Mouse (Mus musculus): Measurements from ENCODE around the gene Cyfip2. TPM values are rescaled to one million over a fixed set of nuclear protein-coding genes. Genes with fewer than 3 reads are reported as not detected.

The Cyfip2 gene
- 10 to 100 TPM in 2 of 4 experiments, 1 to 10 TPM in 2; 7.8 to 14.7 (median 10.2) TPM for total RNA-seq (2022)

DNA sequence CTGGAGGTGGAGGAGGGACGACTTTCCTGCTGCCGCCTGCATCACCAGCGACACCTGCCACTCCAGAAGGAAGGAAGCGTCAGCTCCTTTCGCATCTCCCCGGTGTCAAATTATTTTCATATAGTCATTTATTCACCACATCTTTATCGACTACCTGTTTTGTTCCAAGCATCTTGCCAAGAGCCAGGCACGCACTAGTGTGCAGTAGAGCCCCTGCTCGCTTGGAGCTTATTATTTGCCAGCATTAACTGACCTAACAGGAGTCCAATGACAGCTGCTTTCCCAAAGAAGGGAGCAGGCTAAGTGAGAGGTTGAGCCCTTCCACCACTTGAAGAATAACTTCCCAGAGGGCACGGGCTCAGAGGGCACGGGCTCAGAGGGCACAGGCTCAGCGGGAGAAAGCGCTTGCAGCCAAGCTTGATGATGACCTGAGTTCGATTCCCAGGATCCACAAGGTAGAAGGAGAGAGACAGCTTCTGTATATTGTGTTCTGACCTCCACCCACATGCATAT is at the start of gene Cyfip2:
TSS of gene Cyfip2 (minus strand) at position 337 of the 513 bp plus-strand sequence.
- no peak for DNase-seq (ENCODE audit: low spot score in 2 of 2)

DNA sequence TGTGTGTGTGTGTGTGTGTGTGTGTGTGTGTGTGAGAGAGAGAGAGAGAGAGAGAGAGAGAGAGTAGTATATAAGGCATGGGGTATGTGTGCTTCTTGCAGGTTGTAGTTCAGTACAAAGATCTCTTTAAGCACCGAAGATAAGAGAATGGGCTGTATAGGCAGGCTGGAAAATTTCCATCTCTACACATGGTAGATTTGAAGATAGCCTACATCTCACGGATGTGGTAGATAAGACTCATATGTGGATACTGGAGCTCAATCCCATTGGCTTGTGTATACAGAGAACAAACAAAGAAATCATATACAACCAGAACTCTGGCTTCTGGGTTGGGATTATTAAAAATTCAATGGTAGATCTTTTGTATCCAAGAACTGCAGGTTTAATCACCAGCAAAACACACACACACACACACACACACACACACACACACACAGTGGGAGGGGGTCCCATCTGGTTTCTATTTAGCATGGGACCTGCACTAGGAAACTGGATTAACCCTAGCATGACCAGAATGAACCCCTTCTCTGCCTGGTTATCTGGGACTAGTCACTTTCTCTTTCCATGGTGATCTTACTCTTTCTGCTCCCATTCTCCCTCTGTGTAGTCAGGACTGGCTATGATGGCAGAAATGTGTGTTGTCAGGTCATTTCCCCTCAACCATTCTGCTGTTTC is 48.5 kb upstream of the Cyfip2 start:
- no peak for DNase-seq (ENCODE audit: low spot score in 2 of 2)

GRCm38 (mm10) chr11:46358369-46358768 is 45.7 kb upstream of the Cyfip2 start:
- DNase-seq (ENCODE audit: low spot score in 2 of 2), result no peak

DNA sequence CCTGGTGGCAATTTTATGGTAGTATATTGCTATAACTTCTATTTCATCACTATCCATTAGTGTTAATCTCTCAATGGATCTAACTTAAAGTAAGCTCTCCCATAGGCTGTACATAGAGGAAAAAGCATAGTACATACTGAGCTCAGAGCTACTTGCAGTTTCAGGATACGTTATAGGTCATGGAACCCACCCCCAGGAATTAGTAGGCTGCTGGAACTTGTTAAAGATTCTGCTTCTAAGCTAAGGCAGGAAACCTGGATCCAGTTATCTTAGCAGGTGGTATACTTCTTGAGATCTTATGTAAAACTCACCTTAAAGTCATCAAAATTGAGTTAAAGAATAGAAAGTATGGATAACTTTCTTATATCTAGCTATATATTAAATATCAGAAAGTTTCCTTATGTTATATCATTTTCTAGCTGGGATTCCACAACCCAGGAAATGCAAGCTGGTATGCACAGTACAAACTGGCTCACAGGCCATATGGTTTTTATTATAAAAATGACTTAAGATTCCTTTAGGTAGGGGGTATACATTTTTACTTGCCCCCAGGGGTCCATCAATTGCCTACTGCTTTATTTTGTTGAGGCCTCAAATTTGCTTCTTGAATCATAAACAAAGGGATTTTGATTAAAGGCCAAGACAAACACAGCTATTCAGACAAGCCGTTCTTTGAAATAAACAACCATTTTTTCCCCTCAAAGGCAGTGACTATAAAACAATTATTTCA is 37.2 kb upstream of the Cyfip2 start:
- no peak for DNase-seq (ENCODE audit: low spot score in 2 of 2)

GRCm38 (mm10) chr11:46348416-46348815 is 35.8 kb upstream of the Cyfip2 start:
- no peak for DNase-seq (ENCODE audit: low spot score in 2 of 2)

GRCm38 (mm10) chr11:46347756-46348155 is 35.1 kb upstream of the Cyfip2 start:
- DNase-seq (ENCODE audit: low spot score in 2 of 2), result no peak

DNA sequence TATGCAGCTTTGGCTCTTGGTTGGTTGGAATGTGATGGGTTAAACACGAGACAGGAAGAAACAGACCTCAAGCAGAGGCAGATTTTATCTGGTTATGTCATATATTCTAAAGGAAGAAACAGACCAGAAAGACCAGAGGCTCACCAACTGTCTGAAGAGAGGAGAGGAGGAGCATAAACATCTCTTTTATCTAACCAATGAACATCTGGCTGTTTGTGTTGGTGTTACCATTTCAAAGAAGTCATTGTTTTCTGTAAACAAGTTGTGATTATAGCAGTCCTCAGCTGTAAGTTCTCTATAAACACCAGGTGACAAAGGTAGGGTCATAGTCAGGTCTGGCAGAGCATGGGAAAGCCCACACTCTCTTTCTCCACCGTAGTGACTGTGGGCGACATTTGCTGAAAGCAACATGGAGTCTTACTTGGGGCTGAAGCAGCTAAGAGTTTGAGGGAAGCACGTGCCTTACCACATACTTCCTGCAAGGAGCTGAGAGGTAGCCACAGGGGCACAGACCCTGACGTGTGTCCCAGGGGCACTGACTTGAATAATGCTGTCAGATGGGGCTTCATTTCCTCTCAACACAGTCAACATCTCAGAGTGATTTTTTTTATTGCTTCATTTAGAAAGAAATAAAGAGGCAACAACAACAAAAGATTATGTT is 31.4 kb upstream of the Cyfip2 start:
- DNase-seq (ENCODE audit: low spot score in 2 of 2), result no peak

DNA sequence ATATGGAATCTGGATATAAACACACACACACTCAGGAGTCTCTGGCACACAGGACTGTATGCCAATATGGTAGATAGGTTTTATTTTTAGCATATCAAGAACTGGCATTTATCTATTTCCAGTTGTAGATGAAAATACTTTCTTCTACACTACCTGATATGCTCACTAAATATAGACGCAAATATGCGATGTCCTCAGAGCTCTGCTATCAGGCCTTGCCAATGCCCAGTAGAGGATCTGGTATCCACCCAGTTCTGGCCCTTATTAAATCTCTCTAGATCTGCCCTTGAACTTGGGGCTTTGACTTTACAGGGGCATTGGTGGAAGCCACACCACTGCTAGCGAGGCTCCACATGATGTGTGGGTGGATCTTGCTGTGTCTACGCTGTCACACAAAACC is 29.3 kb upstream of the Cyfip2 start:
- no peak for DNase-seq (ENCODE audit: low spot score in 2 of 2)

- no peak for DNase-seq (ENCODE audit: low spot score in 2 of 2)
Measured at GRCm38 (mm10) chr11:46336020-46336419, 23.4 kb upstream of the Cyfip2 start.

DNA sequence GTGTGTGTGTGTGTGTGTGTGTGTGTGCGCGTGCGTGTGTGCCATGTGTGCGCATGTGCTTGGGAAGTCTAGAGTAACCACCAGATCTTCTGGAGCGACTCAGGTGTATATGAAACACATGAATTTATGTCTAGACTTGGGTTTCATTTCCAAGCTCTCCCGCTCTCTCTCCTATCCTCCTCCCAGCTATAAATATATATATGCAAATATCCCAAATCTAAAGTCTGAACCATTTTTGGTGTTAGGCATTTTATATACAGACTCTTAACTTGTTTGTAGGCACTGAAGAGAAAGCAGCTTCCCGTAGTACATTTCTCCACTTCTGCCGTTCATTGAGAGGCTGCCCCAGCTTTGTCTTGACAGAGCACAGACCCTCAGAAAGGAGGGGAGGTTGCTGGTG is 19.6 kb upstream of the Cyfip2 start:
- DNase-seq (ENCODE audit: low spot score in 2 of 2), result no peak

- DNase-seq (ENCODE audit: low spot score in 2 of 2), result no peak
Measured at GRCm38 (mm10) chr11:46326271-46327015, 13.8 kb upstream of the Cyfip2 start.

- no peak for DNase-seq (ENCODE audit: low spot score in 2 of 2)
Measured at GRCm38 (mm10) chr11:46321559-46321958, 8.9 kb upstream of the Cyfip2 start.

DNA sequence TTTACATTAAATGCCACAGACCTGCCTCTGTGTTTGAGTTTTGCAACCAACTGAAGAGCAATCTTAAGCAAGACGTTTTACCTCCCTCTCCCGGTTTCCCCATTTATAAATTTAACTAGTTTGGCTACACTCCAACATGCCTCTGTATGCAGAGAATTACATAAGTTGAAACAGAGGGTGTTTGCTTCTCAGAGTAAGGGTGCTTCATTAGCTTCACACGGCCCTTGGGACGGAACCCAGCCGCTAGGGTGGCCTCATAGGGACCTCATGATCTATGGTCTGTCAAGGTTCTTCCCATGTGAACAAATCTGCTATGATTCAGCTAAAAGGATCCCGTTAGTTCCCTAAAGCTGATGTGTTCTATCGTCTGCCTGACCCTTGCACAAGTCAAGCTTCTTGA is 1.9 kb upstream of the Cyfip2 start:
- no peak for DNase-seq (ENCODE audit: low spot score in 2 of 2)

DNA sequence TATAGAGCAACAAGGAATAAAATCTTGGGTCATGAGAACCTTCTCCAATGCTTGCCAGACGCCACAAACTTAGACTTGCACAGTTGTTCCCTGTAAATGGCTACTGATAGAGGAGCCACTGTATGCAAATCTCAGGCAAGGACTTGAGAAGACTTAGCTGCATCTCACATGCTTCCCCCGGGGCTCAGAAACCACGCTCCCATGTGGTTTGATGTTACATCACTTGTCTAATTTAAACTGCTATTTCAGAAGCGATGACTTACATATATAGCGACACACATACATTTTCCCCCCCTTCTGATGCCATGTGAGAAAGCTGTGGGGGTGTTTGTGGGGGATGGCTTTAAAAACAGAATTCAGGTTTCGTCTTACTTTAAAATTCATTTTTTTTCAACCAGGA is 1.2 kb upstream of the Cyfip2 start:
- no peak for DNase-seq (ENCODE audit: low spot score in 2 of 2)

DNA sequence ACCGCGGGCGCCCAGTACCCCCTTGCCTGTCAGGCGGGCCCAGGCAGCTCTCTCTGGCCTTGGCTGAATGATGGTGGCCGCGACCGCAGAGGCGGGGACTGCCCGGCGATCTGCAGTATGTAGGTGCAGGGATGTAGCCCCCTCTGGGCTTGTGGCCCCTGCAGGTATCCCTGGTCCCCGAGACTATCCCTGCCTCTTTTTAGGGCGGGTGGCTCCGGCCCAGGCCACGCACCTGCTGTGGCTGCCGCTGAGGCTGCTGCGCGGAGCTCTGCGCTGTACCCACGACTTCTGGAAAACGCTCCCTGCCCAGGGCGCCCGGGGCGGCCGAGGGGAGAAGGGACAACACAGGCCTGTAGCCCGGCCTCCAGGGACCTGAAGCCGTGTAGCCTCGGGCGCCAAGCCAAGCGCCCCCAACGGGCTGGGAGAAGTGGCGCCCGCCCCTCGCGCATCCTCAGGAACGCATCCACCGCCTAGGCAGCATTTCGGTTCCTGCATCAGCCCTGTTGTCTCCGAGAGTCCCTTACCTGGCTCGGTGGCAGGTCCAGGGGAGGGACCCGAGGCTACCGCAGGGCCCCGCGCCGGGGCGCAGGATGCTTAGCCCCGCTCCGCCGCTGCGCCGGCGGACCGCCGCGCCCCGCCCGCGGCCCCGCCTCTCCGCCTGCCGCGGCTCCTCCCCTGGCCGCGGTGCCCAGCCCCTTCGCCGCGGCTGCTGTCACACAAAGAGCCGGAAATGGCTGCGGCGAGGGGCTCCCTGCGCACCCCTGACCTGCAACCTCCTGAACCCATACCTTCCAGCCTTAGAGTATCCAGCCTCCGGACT is 746 bp downstream of the Cyfip2 start:
- DNase-seq (ENCODE audit: low spot score in 2 of 2), result no peak

DNA sequence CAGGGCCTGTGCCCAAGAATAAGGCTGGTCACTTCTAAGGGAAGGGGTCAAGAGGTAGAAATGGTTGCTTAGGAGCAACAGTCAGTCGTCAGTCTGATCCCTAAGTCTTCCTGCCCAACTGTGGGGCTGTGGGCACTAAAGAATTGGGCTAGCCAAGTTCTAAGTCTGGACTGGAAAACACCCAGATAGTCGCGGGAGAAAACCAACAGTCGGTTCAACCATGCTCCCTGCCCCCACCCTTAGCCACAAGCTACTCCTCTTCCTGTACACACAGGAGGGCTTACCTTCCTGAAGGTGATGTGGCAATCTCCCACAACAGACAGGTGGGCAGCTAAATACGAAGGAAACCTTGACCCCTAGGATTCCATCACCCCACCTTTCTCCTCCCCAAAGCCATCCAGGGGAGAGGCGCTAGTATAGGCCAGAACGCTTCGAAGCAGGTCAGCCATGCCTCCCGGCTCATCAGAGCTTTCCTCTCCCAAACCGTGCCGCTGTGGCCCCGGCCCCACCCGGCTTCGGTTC is 1.4 kb downstream of the Cyfip2 start:
- DNase-seq (ENCODE audit: low spot score in 2 of 2), result no peak

- no peak for DNase-seq (ENCODE audit: low spot score in 2 of 2)
Measured at GRCm38 (mm10) chr11:46310647-46311063, 2.0 kb downstream of the Cyfip2 start.

GRCm38 (mm10) chr11:46309808-46310555 is 2.7 kb downstream of the Cyfip2 start:
- no peak for DNase-seq (ENCODE audit: low spot score in 2 of 2)

GRCm38 (mm10) chr11:46309111-46309741 is 3.4 kb downstream of the Cyfip2 start:
- no peak for DNase-seq (ENCODE audit: low spot score in 2 of 2)

Measured in gastrocnemius, adult 8-10 months (tissue).